Mouse (Mus musculus) right cerebral cortex, postnatal 14 days (tissue): ENCODE data around the gene Gm11077.

ENCODE experiments used
- DNase-seq: peaks from one replicate; pipeline ENCODE4 v3.0.0; 2022

The Gm11077 gene

DNA sequence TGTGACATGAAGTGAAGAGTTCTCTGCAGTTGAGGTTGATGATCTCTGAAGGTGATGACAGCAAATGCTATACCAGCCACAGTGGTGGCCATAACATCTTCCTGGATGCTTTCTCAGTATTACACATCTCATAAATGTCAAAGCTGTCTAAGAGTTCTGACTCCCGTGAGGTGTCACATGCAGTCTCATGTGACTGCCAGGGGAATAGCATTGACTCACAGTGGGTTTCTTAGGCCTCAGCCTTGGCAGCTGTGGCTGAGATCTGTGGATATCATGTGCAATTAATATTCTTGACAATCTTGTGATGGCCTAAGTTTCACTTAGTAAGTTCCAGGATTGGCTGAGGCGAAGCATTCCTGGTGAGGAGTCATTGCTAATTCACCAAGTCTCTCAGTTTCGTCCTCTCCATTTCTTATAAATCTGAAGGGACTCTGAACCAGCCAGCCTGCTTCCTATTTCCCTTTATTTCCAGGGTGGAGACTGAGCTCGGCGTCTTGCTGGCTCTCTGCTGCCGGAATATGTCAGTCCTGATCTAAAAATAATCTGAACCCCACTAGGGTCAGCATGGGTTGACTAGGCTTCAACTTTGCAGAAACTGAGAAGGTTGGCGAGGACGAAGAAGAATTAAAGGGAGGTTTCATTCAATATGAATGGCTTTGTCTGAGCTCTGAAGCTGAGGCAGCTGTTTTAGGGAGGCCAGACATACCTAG is 21.4 kb downstream of the Gm11077 start:
- no peak for DNase-seq

DNA sequence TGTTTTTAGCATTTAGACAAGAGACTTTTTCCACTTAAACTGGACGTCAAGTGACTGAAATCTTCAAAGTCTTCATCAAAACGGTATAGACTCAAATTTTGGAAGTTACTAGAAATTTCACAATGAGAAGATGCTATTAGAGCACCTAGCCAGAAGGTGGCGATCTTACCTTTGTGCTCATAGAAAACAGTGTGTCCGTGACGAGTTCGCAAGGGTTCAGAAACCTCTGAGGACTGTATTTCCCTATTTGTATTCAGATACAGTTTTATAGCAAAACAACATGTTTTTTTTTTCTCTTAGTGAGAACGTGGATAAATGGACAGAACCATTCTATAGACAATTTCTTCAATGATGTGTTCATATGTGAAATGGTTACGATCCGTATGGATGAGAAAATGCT is 37.3 kb downstream of the Gm11077 start:
- peak; percentile 17 for DNase-seq

DNA sequence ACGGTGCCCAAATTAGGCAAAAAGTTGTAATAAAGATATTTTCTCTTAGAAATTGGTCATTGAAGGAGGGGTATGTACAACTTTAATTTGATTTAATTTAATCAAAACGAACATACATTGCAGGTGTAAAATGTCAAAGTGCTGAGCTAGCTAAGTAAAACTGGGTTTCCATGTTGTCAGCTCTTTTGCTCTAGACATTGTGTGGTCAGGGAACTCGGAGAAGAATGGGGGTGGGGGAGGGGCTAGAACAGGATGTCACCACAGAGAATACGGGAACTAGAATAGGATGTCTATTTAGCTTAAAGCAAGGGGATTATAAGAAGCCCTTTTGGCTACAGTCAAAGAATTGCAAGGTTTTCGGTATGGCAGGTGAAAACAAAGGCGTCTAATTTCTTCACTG is 38.2 kb downstream of the Gm11077 start:
- no peak for DNase-seq

DNA sequence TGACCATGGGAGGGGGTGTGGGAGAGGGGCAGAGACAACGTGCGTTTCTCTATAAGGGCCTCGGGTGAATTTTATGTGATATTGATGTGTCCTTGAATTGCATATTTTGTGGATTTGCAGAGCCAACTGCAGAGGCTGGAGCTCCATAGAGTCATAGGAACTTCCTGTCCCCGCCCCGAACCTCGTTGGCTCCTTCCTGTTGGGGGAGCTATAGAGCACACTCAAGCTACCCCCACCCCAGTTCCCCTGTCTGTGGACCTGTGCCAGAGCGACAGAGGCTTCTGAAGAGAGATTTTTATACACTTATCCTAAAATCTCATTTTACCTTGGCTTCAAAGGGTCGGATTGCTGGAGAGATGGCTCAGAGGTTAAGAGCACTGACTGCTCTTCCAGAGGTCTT is 39.1 kb downstream of the Gm11077 start:
- peak; percentile 18 for DNase-seq

DNA sequence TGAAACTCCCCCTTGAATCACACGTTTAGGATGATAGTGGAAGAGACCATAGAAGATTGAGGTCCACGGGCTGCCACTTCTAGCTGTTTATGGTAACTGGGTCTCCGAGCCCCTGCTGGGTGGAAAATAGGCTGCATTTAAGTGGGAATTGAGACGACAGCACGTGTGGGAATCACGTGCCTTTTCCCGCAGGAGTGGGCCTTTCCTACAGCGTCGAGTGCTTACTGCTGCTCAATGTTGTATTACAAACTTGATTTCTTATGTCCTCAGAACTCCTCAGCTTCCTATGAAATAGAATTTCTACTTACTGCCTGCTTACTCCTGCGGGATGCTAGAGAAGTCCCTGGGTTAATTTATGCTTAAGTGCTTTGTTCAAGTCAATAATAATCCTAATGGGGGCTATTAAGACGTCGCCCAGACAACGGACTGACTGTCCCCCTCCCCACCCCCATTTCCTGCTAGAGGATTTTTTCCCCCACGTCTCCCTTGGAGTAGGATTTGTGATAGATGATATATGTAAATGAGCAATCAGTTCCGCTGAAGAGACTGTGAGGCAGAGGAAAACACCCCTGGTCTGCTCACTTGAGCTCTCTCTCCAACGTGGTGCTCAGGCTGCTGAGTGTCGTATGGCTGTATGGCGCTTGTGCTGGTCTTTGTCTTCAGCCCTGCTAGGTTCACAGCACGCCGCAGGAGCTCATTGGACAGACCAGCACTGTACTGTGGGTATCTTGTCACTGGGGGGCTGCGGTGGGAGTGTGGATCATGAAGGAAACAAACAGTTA is 40.0 kb downstream of the Gm11077 start:
- no peak for DNase-seq

DNA sequence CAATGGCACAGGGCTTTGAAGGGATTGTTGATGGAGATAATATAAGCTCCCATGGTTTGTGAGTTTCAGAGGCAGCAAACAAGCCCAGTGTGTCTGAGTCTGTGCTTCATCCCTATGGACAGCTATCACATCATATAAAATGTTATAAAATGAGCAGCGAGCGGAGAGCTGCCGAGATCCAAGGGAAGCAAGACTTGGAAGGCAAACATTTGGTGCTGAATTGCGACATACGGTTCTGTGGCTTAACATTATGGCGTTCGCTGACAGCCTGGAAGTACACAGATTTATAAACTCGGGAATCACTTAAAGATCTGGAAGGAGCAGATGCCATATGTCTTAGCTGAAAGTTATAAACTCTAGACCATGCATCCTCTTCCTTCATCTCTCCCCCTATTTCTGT is 47.2 kb downstream of the Gm11077 start:
- no peak for DNase-seq

DNA sequence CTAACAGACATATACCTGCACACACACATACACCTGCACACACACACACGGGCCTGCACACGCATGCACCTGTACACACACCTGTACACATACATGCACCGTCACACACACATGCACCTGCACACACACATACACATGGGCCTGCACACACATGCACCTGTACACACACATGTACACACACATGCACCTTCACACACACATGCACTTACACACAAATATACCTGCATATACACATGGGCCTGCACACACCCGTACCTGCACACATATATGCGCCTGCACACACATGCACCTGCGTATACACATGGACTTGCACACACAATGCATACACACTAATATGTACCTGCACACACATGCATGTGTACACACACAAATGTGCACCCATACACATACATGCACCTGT is 53.4 kb downstream of the Gm11077 start:
- DNase-seq, result no peak

DNA sequence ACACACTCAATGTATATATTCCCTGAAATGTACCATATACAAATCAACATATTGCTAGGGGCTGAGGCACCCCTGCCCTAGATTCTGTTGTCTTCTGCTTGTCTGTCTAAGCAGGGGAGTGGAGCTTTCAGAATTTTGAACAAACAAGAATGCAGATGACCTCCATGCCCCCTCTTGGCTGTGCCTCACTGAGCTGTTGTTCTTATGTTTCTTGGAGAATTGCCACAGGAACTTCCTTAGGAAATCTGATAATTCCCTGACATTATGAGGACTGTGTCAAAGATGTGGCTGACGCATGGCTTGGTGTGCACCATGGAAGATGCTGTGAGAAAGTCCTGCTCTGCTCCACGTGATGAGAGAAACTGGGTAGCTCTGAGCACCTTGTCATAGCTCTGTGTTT is 57.0 kb downstream of the Gm11077 start:
- DNase-seq, result no peak

DNA sequence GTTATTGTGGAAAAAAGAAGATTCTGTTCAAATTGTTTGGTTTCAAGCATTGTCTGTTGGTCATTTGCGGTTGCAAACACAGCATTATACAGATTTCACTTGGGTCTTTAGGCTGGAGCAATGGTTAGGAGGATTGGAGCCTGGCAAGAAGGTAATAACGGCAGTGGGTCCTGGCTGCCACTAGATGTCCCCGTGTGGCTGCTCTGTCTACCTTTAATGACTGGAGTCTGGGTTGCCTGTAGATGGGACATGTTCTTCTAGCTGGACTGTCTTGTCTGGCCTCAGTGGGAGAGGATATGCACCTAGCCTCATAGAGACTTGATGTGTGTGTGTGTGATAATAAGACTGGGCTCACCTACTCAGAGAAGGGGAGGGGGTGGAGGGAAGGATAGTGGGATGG is 60.8 kb downstream of the Gm11077 start:
- no peak for DNase-seq

DNA sequence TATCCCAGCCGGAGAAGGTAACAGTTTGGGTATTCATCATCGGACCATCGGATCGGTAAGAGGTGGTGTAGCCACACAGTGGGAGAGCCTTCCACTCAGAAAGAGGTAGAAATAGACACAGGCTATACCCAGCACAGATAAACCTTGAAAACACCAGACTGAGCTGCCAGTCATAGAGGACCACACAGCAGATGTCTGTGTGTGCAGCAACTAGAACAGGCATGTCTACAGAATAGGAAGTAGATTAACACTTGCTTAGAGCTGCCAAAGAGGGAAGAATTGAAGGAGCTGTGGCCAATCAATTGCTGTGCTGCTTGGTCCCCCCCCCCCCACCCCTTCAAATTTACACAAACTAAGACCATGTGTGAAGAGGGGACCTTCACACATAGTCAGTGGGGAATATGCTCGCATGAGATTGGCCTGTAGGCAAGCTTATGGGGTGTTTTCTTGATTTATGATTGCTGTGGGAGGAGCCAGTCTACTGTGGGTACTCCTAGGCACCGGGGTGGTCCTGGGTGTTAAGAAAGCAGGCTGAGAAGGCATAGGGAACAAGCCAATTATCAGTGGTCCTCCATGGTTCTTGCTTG is 64.7 kb downstream of the Gm11077 start:
- DNase-seq, result no peak

DNA sequence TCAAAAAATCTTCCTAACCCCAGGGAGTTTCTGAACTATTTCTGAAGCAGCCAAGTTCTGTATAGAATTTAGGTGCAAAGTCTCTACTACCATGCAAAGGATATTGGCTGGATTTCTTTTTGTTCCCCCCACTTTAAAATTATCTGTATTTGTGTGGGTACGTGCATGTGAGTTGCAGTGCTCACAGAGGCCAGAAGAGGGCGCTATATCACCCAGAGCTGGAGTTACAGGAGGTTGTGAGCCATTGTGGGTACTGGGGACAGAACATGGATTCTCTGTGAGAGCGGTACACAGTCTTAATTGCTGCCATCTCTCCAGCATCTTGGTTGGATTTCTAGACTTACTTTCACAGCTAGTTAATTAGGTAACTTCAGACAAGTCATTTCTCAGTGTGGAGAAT is 69.8 kb downstream of the Gm11077 start:
- DNase-seq, result no peak

DNA sequence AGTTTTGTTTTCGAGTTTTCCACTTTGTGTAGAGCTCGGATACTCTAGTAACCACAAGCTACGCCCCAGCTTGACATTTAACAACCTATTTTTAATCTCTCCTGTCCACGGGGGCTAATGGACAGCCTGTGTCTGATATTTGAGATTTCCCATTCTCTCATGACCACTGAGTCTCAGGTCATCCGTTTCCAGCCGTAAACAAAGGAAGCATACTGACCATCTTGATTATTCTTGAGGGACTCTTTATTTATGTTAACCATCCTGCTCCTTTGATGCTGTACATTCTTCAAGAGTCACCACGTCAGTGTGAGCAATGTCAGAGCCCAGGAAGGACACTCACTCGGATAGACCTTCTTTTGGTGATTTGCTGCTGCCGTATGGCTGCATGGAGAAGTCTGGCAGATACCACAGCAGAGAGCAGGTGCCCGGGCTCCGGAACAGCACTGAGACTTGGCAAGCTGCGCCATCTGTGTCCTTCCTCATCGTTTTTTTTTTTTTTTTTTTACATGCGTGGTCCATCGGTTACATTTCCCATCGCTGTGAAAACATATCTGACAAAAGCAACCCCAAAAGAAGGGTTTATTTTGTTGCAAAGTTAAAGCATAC is 70.5 kb downstream of the Gm11077 start:
- DNase-seq, result no peak

DNA sequence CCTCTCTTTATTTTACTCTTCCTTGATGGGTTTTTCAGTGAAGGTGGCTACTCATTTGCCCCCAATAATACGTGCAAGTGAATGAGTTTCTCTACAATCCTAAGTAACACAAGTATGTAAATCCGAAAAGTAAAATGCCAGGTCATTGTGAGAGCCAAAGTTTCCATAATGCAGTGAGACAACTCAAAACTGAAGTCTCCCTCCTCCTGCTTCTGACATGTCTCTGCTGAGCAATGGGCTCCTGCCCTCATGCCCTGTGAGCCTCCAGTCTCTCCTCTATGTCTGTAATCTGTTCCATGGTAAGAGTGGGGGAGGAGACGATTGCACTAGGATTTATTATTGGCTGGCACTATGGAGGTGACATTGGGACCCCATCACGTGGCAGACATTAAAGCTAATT is 71.5 kb downstream of the Gm11077 start:
- DNase-seq, result no peak
